Mouse (Mus musculus): Measurements from ENCODE around the gene Frmd8. TPM values are rescaled to one million over a fixed set of nuclear protein-coding genes. Genes with fewer than 3 reads are reported as not detected.

Gene Frmd8
- total RNA-seq, 2 experiments from 2014 or later = 19.8 to 20.1 TPM

- no peak for DNase-seq (ENCODE audit: low spot score in 2 of 2)
Measured at GRCm38 (mm10) chr19:5840086-5840889, 34.8 kb downstream of the Frmd8 start.

- no peak for DNase-seq (ENCODE audit: low spot score in 2 of 2)
Measured at GRCm38 (mm10) chr19:5839317-5840085, 35.6 kb downstream of the Frmd8 start.

- DNase-seq (ENCODE audit: low spot score in 2 of 2) = no peak
Measured at GRCm38 (mm10) chr19:5838892-5839165, 36.2 kb downstream of the Frmd8 start.

- DNase-seq (ENCODE audit: low spot score in 2 of 2) = no peak
Measured at GRCm38 (mm10) chr19:5838136-5838891, 36.8 kb downstream of the Frmd8 start.

GRCm38 (mm10) chr19:5837606-5838005 lies 37.5 kb downstream of the Frmd8 start:
- DNase-seq (ENCODE audit: low spot score in 2 of 2) = no peak

- no peak for DNase-seq (ENCODE audit: low spot score in 2 of 2)
Measured at GRCm38 (mm10) chr19:5836941-5837572, 38.0 kb downstream of the Frmd8 start.

GRCm38 (mm10) chr19:5835922-5836430 lies 39.1 kb downstream of the Frmd8 start:
- no peak for DNase-seq (ENCODE audit: low spot score in 2 of 2)

- DNase-seq (ENCODE audit: low spot score in 2 of 2) = no peak
Measured at GRCm38 (mm10) chr19:5835054-5835921, 39.8 kb downstream of the Frmd8 start.

- DNase-seq (ENCODE audit: low spot score in 2 of 2) = no peak
Measured at GRCm38 (mm10) chr19:5834260-5834925, 40.7 kb downstream of the Frmd8 start.

GRCm38 (mm10) chr19:5833287-5834100 lies 41.6 kb downstream of the Frmd8 start:
- DNase-seq (ENCODE audit: low spot score in 2 of 2) = no peak

GRCm38 (mm10) chr19:5832326-5832725 lies 42.7 kb downstream of the Frmd8 start:
- no peak for DNase-seq (ENCODE audit: low spot score in 2 of 2)

- no peak for DNase-seq (ENCODE audit: low spot score in 2 of 2)
Measured at GRCm38 (mm10) chr19:5831958-5832320, 43.1 kb downstream of the Frmd8 start.

GRCm38 (mm10) chr19:5831224-5831957 lies 43.7 kb downstream of the Frmd8 start:
- DNase-seq (ENCODE audit: low spot score in 2 of 2) = no peak

- no peak for DNase-seq (ENCODE audit: low spot score in 2 of 2)
Measured at GRCm38 (mm10) chr19:5830776-5831175, 44.3 kb downstream of the Frmd8 start.

GRCm38 (mm10) chr19:5829958-5830615 lies 45.0 kb downstream of the Frmd8 start:
- DNase-seq (ENCODE audit: low spot score in 2 of 2) = no peak

- no peak for DNase-seq (ENCODE audit: low spot score in 2 of 2)
Measured at GRCm38 (mm10) chr19:5828905-5829304, 46.2 kb downstream of the Frmd8 start.

GRCm38 (mm10) chr19:5828155-5828554 lies 46.9 kb downstream of the Frmd8 start:
- DNase-seq (ENCODE audit: low spot score in 2 of 2) = no peak

Measured in layer of hippocampus, postnatal 14 days (tissue).